Mouse (Mus musculus): Measurements from ENCODE around the gene Tpp1. TPM values are rescaled to one million over a fixed set of nuclear protein-coding genes. Genes with fewer than 3 reads are reported as not detected.
A peak's percentile ranks its signal among the peaks of the same experiment; 100 is the strongest.
"Not testable (repeated sequence)": the region's sequence is repeated elsewhere in the genome, so short reads cannot be mapped to it uniquely, and the experiment has no call there.

Tpp1 gene
- total RNA-seq, 2 experiments from 2014 or later, result 54.2 to 60.3 TPM

DNA sequence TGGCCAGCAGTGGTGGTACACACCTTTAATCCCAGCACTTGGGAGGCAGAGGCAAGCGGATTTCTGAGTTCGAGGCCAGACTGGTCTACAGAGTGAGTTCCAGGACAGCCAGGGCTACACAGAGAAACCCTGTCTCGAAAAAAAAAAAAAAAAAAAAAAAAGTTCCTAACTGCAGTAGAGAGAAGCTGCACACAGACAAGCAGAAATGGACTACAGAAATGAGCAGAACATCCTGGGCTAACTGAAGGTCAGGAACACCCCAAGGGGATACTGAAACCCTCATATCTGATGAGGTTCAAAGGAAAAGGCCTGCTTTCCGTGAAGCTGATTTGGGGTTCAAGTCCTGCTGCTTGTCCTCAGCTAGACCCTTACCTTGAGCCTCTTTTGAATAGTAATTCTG is 16.6 kb downstream of the Tpp1 start:
- DNase-seq (ENCODE audit: low spot score in 2 of 2), result not testable (repeated sequence)
- intact Hi-C loops (cut with DNase I), result loop anchor here (2.0 to 10.0 kb wide), 2 partner anchors 75 to 91 kb away; partner anchors contain the start of genes Arfip2, Gm45799, Mrpl17 and Timm10b

DNA sequence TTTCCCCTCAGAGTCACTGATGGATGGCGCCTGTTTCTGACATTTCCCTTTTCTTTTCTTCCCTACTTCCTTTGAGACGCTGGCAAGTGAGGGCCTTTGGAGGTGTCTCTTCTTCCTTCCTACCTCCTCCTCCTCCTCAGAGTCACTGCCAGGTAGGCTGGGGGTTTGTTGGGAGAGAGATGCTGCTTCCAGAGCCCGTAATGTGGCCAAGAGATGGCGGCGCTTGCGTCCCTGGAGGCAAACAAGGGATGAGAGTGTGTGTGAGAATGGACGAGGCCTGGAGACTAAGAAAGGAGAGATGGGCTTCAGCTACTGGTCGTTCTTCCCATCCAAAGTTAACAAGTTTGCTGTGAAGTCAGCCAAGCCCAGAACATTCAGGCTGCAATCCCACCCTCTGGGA is 17.2 kb downstream of the Tpp1 start:
- intact Hi-C loops (cut with DNase I), result loop anchor here (2.0 to 10.0 kb wide), 2 partner anchors 76 to 90 kb away; partner anchors contain the start of genes Arfip2, Gm45799, Mrpl17 and Timm10b
- no peak for DNase-seq (ENCODE audit: low spot score in 2 of 2)

DNA sequence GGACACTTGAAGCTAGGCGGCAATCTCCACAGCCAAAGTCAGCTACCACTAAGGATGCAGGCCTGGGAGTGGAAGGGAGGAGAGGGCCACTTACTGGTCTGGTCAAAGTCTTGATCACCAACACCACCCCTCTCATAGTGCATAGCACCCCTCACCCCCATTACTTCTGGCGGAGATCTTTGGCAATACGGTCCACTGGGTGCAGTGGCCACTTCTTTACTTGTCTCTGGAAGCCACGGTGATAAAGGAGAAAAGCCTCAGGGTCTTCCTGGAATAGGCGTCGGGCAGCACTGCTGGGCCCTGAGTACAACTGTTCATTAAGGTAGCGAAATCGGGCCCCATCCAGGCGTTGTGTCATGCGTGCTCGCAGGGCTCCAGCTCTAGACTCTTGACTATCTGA is 18.2 kb downstream of the Tpp1 start:
- intact Hi-C loops (cut with DNase I), result loop anchor here (2.0 to 10.0 kb wide), 2 partner anchors 77 to 89 kb away; partner anchors contain the start of genes Arfip2, Gm45799, Mrpl17 and Timm10b
- no peak for DNase-seq (ENCODE audit: low spot score in 2 of 2)

DNA sequence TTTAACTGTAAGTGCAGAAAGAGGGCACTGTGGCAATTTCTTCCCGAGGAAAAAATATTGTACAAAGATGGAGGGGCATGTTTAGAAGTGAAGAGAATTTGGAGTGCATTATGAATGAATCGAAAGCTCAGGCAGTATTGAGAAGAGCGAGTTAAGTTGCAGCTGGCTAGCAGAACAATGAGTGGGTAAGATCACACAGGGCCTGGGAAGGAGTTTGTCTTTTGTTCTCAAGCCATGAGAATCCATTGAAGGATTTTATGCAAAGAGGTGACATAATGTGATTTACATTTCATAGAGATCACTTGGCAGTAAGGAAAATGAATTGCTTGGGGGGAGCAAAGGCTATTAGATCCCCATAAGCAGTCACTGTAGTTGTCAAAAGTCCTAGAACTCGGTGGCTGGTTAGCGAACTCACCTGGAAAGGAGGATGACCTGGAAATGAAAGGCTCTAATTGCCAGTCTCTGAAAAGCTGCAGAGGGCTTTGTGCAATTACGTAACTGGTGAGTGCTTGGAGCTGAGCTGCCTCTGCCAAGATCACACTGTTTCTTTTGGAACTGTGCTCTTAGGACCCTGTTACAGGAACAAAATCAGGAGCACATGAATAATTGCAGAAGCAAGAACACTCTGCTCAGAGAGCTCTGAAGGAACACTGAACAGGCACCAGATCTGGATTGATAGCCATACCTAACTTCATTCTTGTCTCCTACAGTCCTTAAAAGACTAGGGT is 23.2 kb downstream of the Tpp1 start:
- peak; percentile 49 to 64 for DNase-seq (ENCODE audit: low spot score in 2 of 2)
- intact Hi-C loops (cut with DNase I), result no loop called here

DNA sequence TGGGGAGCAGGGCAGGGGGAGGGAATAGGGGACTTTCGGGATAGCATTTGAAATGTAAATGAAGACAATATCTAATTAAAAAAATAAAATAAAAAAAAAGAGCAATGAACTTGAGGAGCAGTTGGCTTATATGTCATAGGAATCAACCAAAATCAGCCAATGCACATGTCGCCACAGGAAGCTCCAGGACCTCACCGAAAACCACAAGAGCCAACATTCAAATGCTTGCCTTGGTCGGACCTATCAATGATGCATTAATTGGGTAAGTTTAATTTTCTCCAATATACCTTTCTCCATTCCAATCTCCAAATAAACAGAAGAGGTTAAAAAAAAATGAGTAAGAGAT is 25.1 kb downstream of the Tpp1 start:
- intact Hi-C loops (cut with DNase I), result loop anchor here (1.0 to 2.0 kb wide), 2 partner anchors 20 to 84 kb away; partner anchors contain the start of gene Mrpl17
- no peak for DNase-seq (ENCODE audit: low spot score in 2 of 2)

DNA sequence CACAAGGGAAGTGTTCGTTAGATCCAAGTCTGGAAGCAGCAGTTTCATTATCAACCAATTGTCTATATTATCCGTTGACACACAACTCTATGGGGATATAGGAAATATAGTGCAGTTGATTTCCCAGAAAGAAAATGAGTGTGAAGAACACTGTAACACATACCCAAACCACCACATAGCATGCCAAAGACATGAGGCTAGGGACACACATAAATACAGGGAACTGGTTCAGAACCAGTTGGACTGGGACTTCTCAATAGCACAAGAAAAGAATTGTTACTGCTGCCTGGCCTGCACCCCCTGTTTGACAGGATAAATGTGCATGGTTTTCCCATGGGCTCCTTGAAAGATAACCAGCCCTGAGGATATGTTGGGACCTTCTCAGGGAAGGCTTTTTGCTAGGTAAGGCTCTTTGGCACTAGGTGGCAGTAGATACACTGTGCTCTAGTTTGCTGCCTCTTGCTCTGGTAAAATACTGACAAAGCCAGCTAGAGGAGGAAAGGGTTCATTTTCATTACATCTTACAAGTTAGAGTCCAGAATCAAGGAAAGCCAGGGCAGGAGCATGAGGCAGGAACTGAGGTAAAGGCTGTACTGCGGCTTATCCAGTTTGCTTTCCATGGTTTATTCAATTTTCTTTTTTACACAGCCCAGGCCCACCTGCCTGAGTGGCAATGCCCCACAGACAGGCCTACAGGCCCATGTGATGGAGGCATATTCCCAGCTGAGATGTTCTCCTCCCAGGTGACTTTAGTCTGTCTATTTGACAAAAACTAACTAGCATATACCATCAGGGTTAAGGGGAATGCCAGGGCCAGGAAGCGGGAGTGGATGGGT is 25.7 kb downstream of the Tpp1 start:
- intact Hi-C loops (cut with DNase I), result loop anchor here (1.0 to 2.0 kb wide), 2 partner anchors 20 to 85 kb away; partner anchors contain the start of gene Mrpl17
- peak; percentile 69 to 82 for DNase-seq (ENCODE audit: low spot score in 2 of 2)

DNA sequence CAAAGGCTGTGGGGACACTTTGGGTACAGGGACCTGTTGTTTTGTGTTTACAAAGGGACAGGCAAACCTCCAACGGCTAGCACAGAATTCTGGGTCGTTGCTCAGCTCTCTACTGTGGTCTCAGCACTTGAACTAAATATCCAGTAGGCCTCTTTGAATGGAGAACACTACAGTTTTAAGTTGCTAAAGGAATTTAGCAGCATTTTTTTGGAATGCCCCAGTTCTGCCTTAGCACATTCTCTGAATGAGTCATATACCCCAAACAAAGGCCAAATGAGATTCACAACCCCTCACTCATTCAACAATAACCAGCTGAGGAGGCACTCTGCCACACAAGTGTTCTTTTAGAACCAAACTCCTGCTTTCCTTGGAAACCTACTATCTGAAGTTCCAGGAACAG is 30.1 kb downstream of the Tpp1 start:
- peak in 1 of 2 experiments; percentile 35 for DNase-seq (ENCODE audit: low spot score in 2 of 2)
- intact Hi-C loops (cut with DNase I), result no loop called here

DNA sequence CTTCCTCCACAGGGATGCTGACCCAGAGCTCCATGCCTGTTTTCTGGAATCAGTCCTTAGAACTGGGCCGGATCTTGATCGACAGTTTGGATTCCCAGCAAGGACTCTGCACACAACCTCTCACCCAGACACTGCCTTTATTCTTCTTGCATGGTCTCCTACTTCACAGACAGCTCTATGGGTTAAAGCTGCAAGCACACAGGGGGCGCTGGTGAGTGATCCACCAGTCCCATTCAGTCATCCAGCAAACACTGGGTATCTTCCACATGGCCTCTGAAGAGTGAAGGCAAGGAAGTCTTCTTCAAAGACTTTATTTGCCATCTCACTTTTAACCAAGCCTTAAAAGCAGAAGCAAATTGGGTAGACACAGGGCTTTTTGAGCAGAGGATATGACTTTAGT is 36.7 kb downstream of the Tpp1 start:
- intact Hi-C loops (cut with DNase I), result no loop called here
- no peak for DNase-seq (ENCODE audit: low spot score in 2 of 2)

DNA sequence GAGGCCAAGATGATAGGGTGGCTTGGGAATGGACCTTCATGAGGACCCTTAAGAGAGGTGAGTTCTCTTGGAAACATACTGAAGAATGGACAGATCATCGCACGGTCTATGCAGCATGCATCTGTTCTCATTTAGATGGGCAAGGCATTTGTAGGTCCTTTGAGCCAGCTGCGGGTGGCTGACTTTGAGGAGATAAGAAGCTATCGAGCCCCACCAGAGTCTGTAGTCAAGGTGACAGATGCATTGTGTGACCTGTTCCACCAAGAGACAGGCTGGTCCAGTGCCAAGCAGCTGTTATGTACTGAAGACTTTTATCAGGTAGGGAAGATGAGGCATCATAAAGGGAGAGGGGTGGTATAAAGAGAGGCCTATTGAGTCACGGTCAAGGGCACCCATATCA is 43.3 kb downstream of the Tpp1 start:
- no peak for DNase-seq (ENCODE audit: low spot score in 2 of 2)
- intact Hi-C loops (cut with DNase I), result no loop called here

DNA sequence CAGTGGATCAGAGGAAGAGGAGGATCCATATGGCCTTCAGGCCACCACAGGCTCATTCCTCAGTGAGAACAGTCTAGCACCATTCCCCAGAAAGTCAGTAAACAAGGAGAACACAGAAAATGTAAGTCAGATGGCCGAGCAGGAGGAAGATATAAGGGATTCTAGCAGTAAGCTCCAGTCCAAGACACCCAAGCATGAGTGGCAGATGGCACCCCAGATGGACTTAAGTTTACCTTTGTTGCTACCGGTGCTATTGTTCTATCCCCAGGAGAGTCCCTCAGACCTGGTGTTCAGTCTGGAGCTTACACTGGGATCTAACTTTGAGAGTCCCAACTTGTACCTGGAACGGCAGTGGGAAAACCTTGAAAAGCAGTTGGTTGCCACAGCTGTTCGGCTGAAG is 48.2 kb downstream of the Tpp1 start:
- DNase-seq (ENCODE audit: low spot score in 2 of 2), result no peak
- intact Hi-C loops (cut with DNase I), result no loop called here

DNA sequence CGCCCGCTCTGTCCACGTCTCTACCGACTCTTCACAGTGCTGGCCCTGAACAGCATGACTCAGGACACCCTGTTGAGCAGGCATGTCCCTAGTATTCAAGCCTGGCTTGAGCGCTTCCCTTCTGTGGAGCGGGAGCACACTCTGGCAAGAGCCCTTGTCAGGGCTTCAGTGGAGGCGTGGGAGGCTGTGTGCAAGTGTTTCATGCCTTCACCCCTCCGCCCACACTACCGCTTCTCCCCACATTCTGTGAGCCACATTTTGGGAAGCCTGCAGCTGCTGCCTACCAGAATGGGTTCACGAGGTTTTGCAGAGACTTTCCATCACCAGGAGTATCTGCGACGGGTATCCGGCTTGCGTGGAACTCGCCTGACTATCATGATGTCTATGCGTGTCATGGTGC is 48.9 kb downstream of the Tpp1 start:
- DNase-seq (ENCODE audit: low spot score in 2 of 2), result peak in 1 of 2 experiments; percentile 66
- intact Hi-C loops (cut with DNase I), result no loop called here

Other genes starting within 250 kb of the Tpp1 start
- 100 to 1,000 TPM; 103 to 111 TPM for gene Smpd1, start 197.9 kb downstream of the Tpp1 start, total RNA-seq (2021)
- gene Apbb1, start 170.6 kb downstream of the Tpp1 start, total RNA-seq (2021), result 100 to 1,000 TPM; 433 to 466 TPM
- gene Hpx, start 152.1 kb downstream of the Tpp1 start, total RNA-seq (2021), result under 1 TPM; 0.39 to 0.55 TPM
- 100 to 1,000 TPM; 149 to 152 TPM for gene Trim3, start 118.7 kb downstream of the Tpp1 start, total RNA-seq (2021)
- 10 to 100 TPM; 62.8 to 69.2 TPM for gene Timm10b, start 112.2 kb downstream of the Tpp1 start, total RNA-seq (2021)
- 100 to 1,000 TPM; 102 to 106 TPM for gene Arfip2, start 111.8 kb downstream of the Tpp1 start, total RNA-seq (2021)
- gene Gm45799, start 111.7 kb downstream of the Tpp1 start, total RNA-seq (2021), result 10 to 100 TPM in 1 of 2 experiments, 1 to 10 TPM in 1; 9.9 to 18.2 TPM
- gene Dnhd1, start 101.4 kb downstream of the Tpp1 start, total RNA-seq (2021), result 1 to 10 TPM; 4.6 to 5.6 TPM
- 10 to 100 TPM; 75.7 to 77.6 TPM for gene Ilk, start 15.6 kb downstream of the Tpp1 start, total RNA-seq (2021)
- 10 to 100 TPM; 11.0 to 12.6 TPM for gene Rrp8, start 14.8 kb downstream of the Tpp1 start, total RNA-seq (2021)
- 100 to 1,000 TPM; 116 to 119 TPM for gene Taf10, start 7.9 kb downstream of the Tpp1 start, total RNA-seq (2021)
- 10 to 100 TPM; 10.9 to 11.3 TPM for gene Dchs1, start 35.4 kb upstream of the Tpp1 start, total RNA-seq (2021)
- gene Mrpl17, start 58.9 kb upstream of the Tpp1 start, total RNA-seq (2021), result 100 to 1,000 TPM in 1 of 2 experiments, 10 to 100 TPM in 1; 98.3 to 105 TPM
- 1 to 10 TPM in 1 of 2 experiments, under 1 TPM in 1; 0.92 to 1.1 TPM for gene Gm4070, start 201.7 kb upstream of the Tpp1 start, total RNA-seq (2021)

Data from left cerebral cortex, postnatal 25 days (tissue).